Mouse (Mus musculus): Measurements from ENCODE around the gene Cnep1r1. TPM values are rescaled to one million over a fixed set of nuclear protein-coding genes. Genes with fewer than 3 reads are reported as not detected.

The Cnep1r1 gene
- total RNA-seq, 2 experiments from 2014 or later, result 8.0 to 52.7 TPM

DNA sequence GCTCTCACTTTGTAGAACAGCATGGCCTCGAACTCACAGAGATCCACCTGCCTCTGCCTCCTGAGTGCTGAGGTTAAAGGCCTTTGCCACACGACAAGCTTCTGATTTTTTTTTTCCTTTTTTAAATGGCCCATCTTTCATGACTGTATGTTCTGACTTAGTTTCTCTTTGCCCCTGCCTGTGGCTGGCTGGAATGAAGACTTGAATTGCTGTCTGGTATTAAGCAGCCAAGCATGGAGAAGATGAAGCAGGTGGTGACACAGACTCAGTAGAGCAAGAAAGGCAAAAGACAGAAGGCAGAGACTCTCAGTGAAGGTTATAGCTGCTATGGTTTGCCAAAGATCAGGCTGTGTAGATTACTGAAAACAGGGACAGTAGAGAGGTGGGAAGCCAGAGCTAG lies 64.6 kb downstream of the Cnep1r1 start:
- ATAC-seq (replicated peaks; ENCODE audit: poor library complexity, severe bottlenecking), result no peak

Other genes with a start within 250 kb of the Cnep1r1 start
- not detected in 2 replicates for gene Zfp423, start 159.2 kb upstream of the Cnep1r1 start, total RNA-seq (2014; fragmentation: Nextera tagmentation)
- gene Zfp423, start 159.2 kb upstream of the Cnep1r1 start, total RNA-seq (2017), result not detected in 2 replicates
- gene Heatr3, start 19.1 kb downstream of the Cnep1r1 start, total RNA-seq (2014; fragmentation: Nextera tagmentation), result 40.6 and 49.3 TPM in 2 replicates
- gene Heatr3, start 19.1 kb downstream of the Cnep1r1 start, total RNA-seq (2017), result 40.9 and 52.5 TPM in 2 replicates
- gene Tent4b, start 80.4 kb downstream of the Cnep1r1 start, total RNA-seq (2014; fragmentation: Nextera tagmentation), result 34.4 and 41.3 TPM in 2 replicates
- 34.6 and 37.6 TPM in 2 replicates for gene Tent4b, start 80.4 kb downstream of the Cnep1r1 start, total RNA-seq (2017)
- gene Adcy7, start 153.6 kb downstream of the Cnep1r1 start, total RNA-seq (2014; fragmentation: Nextera tagmentation), result 41.0 and 43.7 TPM in 2 replicates
- gene Adcy7, start 153.6 kb downstream of the Cnep1r1 start, total RNA-seq (2017), result 32.9 and 35.0 TPM in 2 replicates
- 75.7 and 92.5 TPM in 2 replicates for gene Brd7, start 243.4 kb downstream of the Cnep1r1 start, total RNA-seq (2014; fragmentation: Nextera tagmentation)
- 70.1 and 74.2 TPM in 2 replicates for gene Brd7, start 243.4 kb downstream of the Cnep1r1 start, total RNA-seq (2017)